Mouse (Mus musculus) adrenal gland, adult 18-20 months (tissue): ENCODE results near the gene Itgb1. TPM values are rescaled to one million over a fixed set of nuclear protein-coding genes. Genes with fewer than 3 reads are reported as not detected.

Experiments
- total RNA-seq, 2 experiments: library from RNA; stranded (reverse); gene quantifications; 1 replicate in 1 of 2; 2 replicates in 1 of 2; pipeline ENCODE4 v1.2.3; 2021

Gene Itgb1
- total RNA-seq, 2 experiments from 2014 or later: 223 to 263 TPM

Other genes starting within 250 kb of the Itgb1 start
- gene Gm3952, start 113.0 kb downstream of the Itgb1 start, total RNA-seq: not detected